Mouse (Mus musculus): ENCODE measurements around the gene Rplp0. TPM values are rescaled to one million over a fixed set of nuclear protein-coding genes. Genes with fewer than 3 reads are reported as not detected.

Rplp0 gene
- total RNA-seq, 2 experiments from 2014 or later = 651 to 667 TPM

- no peak for DNase-seq (ENCODE audit: low spot score)
- intact Hi-C loops (cut with DNase I) = no loop called here
These were observed 10.6 kb upstream of the Rplp0 start for GRCm38 (mm10) chr5:115548501-115549285.

GRCm38 (mm10) chr5:115550482-115551005 lies 8.7 kb upstream of the Rplp0 start:
- intact Hi-C loops (cut with DNase I) = no loop called here
- no peak for DNase-seq (ENCODE audit: low spot score)

GRCm38 (mm10) chr5:115551386-115551785 lies 7.9 kb upstream of the Rplp0 start:
- intact Hi-C loops (cut with DNase I) = no loop called here
- DNase-seq (ENCODE audit: low spot score) = no peak

- DNase-seq (ENCODE audit: low spot score) = no peak
- intact Hi-C loops (cut with DNase I) = no loop called here
These were observed 7.5 kb upstream of the Rplp0 start for GRCm38 (mm10) chr5:115551799-115552198.

GRCm38 (mm10) chr5:115553801-115554420 lies 5.4 kb upstream of the Rplp0 start:
- DNase-seq (ENCODE audit: low spot score) = no peak
- intact Hi-C loops (cut with DNase I) = no loop called here

GRCm38 (mm10) chr5:115554536-115555291 lies 4.6 kb upstream of the Rplp0 start:
- intact Hi-C loops (cut with DNase I) = no loop called here
- no peak for DNase-seq (ENCODE audit: low spot score)

- intact Hi-C loops (cut with DNase I) = loop anchor here (1.0 kb wide), 1 partner anchor 50 kb away; the partner anchor contains the start of gene Pxn
- no peak for DNase-seq (ENCODE audit: low spot score)
These were observed 3.0 kb upstream of the Rplp0 start for GRCm38 (mm10) chr5:115556217-115556616.

- DNase-seq (ENCODE audit: low spot score) = no peak
These were observed 979 bp upstream of the Rplp0 start for GRCm38 (mm10) chr5:115558182-115558794.

GRCm38 (mm10) chr5:115560336-115560905 lies 1.2 kb downstream of the Rplp0 start:
- intact Hi-C loops (cut with DNase I) = no loop called here
- DNase-seq (ENCODE audit: low spot score) = no peak

More at GRCm38 (mm10) chr5:115558182-115558794, 979 bp upstream of the Rplp0 start:
- intact Hi-C loops (cut with DNase I) = no loop called here

GRCm38 (mm10) chr5:115563771-115564585 lies 4.7 kb downstream of the Rplp0 start:
- DNase-seq (ENCODE audit: low spot score) = no peak
- intact Hi-C loops (cut with DNase I) = no loop called here

GRCm38 (mm10) chr5:115564737-115565393 lies 5.6 kb downstream of the Rplp0 start, which contains the start of gene Gcn1l1:
Gcn1l1 (plus strand) TSS chr5:115565254.
- intact Hi-C loops (cut with DNase I) = no loop called here

GRCm38 (mm10) chr5:115565403-115565802 lies 6.1 kb downstream of the Rplp0 start:
- intact Hi-C loops (cut with DNase I) = no loop called here

More at GRCm38 (mm10) chr5:115564737-115565393, 5.6 kb downstream of the Rplp0 start, which contains the start of gene Gcn1l1:
- DNase-seq (ENCODE audit: low spot score) = peak; percentile 60

GRCm38 (mm10) chr5:115568681-115569080 lies 9.4 kb downstream of the Rplp0 start:
- no peak for DNase-seq (ENCODE audit: low spot score)
- intact Hi-C loops (cut with DNase I) = no loop called here

More at GRCm38 (mm10) chr5:115565403-115565802, 6.1 kb downstream of the Rplp0 start:
- no peak for DNase-seq (ENCODE audit: low spot score)

- intact Hi-C loops (cut with DNase I) = no loop called here
- no peak for DNase-seq (ENCODE audit: low spot score)
These were observed 10.0 kb downstream of the Rplp0 start for GRCm38 (mm10) chr5:115569308-115569707.

- intact Hi-C loops (cut with DNase I) = no loop called here
- DNase-seq (ENCODE audit: low spot score) = no peak
These were observed 10.5 kb downstream of the Rplp0 start for GRCm38 (mm10) chr5:115569721-115570120.

GRCm38 (mm10) chr5:115571086-115571485 lies 11.8 kb downstream of the Rplp0 start:
- intact Hi-C loops (cut with DNase I) = no loop called here
- DNase-seq (ENCODE audit: low spot score) = no peak

- intact Hi-C loops (cut with DNase I) = no loop called here
- peak; percentile 58 for DNase-seq (ENCODE audit: low spot score)
These were observed 13.6 kb downstream of the Rplp0 start for GRCm38 (mm10) chr5:115572679-115573535.

Measured in heart, postnatal 25 days (tissue).